ENCODE assay signal across 28 mouse cellular contexts in the genomic region with DNA sequence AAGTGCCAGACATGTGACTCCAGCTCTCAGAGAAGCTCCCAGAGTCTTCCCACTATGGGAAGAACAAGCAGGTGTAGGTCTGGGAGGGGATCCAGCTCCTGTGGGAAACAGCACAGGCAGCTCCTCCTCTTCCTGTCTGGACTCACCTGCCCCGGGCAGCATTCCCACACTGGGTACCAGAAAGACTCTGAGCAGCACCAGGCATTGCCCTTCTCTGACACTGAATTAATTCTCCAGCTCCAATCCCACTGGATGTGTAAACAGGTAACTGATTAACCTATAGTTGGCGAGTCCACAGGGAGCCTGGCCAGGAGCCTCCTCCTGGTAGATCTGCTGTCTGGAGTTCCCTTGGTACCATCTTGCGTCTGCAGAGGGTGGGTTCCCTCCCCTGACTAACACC.
A peak's percentile ranks its signal among the peaks of the same experiment; 100 is the strongest.
DNase-seq lines count a peak whose midpoint lies in the region; ATAC-seq and TF ChIP-seq lines count a peak whose summit lies in the region.
"Had no signal": no experiment of that assay in that cellular context is flagged by ENCODE, and none has a peak within 500 bp of the region (broad histone marks: within the 10 kb centered on the region; RNA-seq: fewer than 3 reads in every experiment).

No protein-coding gene starts in this region.

- no peak overlapping the region for H3K27ac ChIP-seq in midbrain, postnatal 0 days (ENCODE audit: low read depth, low read length)
- H3K27ac ChIP-seq: forebrain, embryonic 12.5 days; heart, embryonic 10.5 days; hindbrain, embryonic 15.5 days; limb, embryonic 12.5 days; macrophage; midbrain, embryonic 15.5 days had no signal

- H3K36me3 ChIP-seq in midbrain, postnatal 0 days (ENCODE audit: insufficient read depth, low read length) = no peaks in the 10 kb centered on the region
- H3K36me3 ChIP-seq: forebrain, embryonic 12.5 days; G1E; heart, embryonic 10.5 days; hindbrain, embryonic 15.5 days; limb, embryonic 12.5 days; midbrain, embryonic 15.5 days had no signal

- TF ChIP-seq CTCF in midbrain, postnatal 0 days (IDR thresholded peaks at IDR 0.05) = no peak

- WGBS in midbrain, postnatal 0 days = 73% methylated on average over 3 of the region's 3 CpGs

- H3K9ac ChIP-seq in midbrain, postnatal 0 days (replicated peaks; ENCODE audit: low read length, poor library complexity, severe bottlenecking) = no peak overlapping the region
- H3K9ac ChIP-seq: forebrain, embryonic 12.5 days; hindbrain, embryonic 15.5 days; limb, embryonic 12.5 days; liver, postnatal 0 days; midbrain, embryonic 15.5 days had no signal

- H3K4me1 ChIP-seq in midbrain, postnatal 0 days (ENCODE audit: insufficient read depth, low read length) = peaks cover 2% of the 10 kb centered on the region; the same call in 1 of the 2 replicates
- H3K4me1 ChIP-seq: heart, embryonic 10.5 days; limb, embryonic 12.5 days; midbrain, embryonic 15.5 days had no signal

- H3K9me3 ChIP-seq in midbrain, postnatal 0 days (ENCODE audit: low read length) = no peaks in the 10 kb centered on the region
- H3K9me3 ChIP-seq: forebrain, embryonic 12.5 days; heart, embryonic 10.5 days; hindbrain, embryonic 15.5 days; limb, embryonic 12.5 days; midbrain, embryonic 15.5 days had no signal

- no peak overlapping the region for H3K4me3 ChIP-seq in midbrain, postnatal 0 days (ENCODE audit: low read depth, low read length)
- H3K4me3 ChIP-seq: forebrain, embryonic 12.5 days; heart, embryonic 10.5 days; hindbrain, embryonic 15.5 days; limb, embryonic 12.5 days; midbrain, embryonic 15.5 days; myocyte had no signal

- H3K27me3 ChIP-seq in midbrain, postnatal 0 days (ENCODE audit: insufficient read depth, low read length) = no peaks in the 10 kb centered on the region
- H3K27me3 ChIP-seq: CH12.LX; hindbrain, embryonic 15.5 days; limb, embryonic 12.5 days; midbrain, embryonic 15.5 days; Patski had no signal

- DNase-seq in frontal cortex, postnatal 10 days (ENCODE audit: low spot score in 2 of 2) = no peak
- peak; percentile 41 for DNase-seq in layer of hippocampus, adult 9-11 months
- no peak for DNase-seq in layer of hippocampus, adult 18-20 months (ENCODE audit: low spot score in 2 of 2)
- DNase-seq in kidney, adult 9 months = peak; percentile 94
- peak; percentile 84 to 89 for DNase-seq in kidney, postnatal 36 days
- no peak for DNase-seq in midbrain, postnatal 0 days (ENCODE audit: low spot score)
- DNase-seq: adrenal gland, adult 2 months; B cell, adult 2 months; cerebellum, adult 9-10 months; heart, postnatal 4 days; liver, postnatal 0 days; right cerebral cortex, adult 18-20 months; thymus, adult 18-20 months; thymus, postnatal 4 days had no signal

- H3K4me2 ChIP-seq in midbrain, postnatal 0 days (ENCODE audit: low read depth, low read length, poor library complexity, severe bottlenecking) = no peak overlapping the region
- H3K4me2 ChIP-seq: forebrain, embryonic 12.5 days; hindbrain, embryonic 15.5 days; limb, embryonic 12.5 days; liver, embryonic 11.5 days; midbrain, embryonic 15.5 days had no signal

- peak; percentile 27; the same call in 1 of the 2 replicates for ATAC-seq in frontal cortex, adult (ENCODE audit: low TSS enrichment)
- ATAC-seq in midbrain, postnatal 0 days (ENCODE audit: low FRiP score) = no peak
- ATAC-seq: intestine, embryonic 16.5 days; liver, postnatal 0 days; lung, postnatal 0 days; midbrain, embryonic 15.5 days; Patski had no signal

Comparison
In these comparisons a context has a peak if more than half of its experiments do, and no peak if none do; other contexts are left out.
1. DNase-seq: peak in layer of hippocampus, adult 9-11 months (single experiment), kidney, adult 9 months (single experiment) and kidney, postnatal 36 days (2 of 2); none in frontal cortex, postnatal 10 days (0 of 2), layer of hippocampus, adult 18-20 months (0 of 2) and midbrain, postnatal 0 days (single experiment).